In genomic region chr2:75409806-75410205, GRCm38 (mm10) we compare ENCODE assay signal across 22 mouse cellular contexts.
DNase-seq lines count a peak whose midpoint lies in the region; ATAC-seq lines count a peak whose summit lies in the region.
"Had no signal": no experiment of that assay in that cellular context is flagged by ENCODE, and none has a peak within 500 bp of the region (broad histone marks: within the 10 kb centered on the region; RNA-seq: fewer than 3 reads in every experiment).

No protein-coding gene starts in this region.

- 87% methylated on average over 7 of the region's 7 CpGs for WGBS in midbrain, embryonic 11.5 days
- WGBS in midbrain, embryonic 15.5 days, result 80% methylated on average over 7 of the region's 7 CpGs
- WGBS in limb, embryonic 10.5 days, result 94% methylated on average over 7 of the region's 7 CpGs
- WGBS in limb, embryonic 12.5 days, result 86% methylated on average over 7 of the region's 7 CpGs

- no peak overlapping the region for H3K27ac ChIP-seq in midbrain, embryonic 11.5 days (ENCODE audit: low read depth, low read length)
- no peak overlapping the region for H3K27ac ChIP-seq in midbrain, embryonic 15.5 days
- H3K27ac ChIP-seq in limb, embryonic 10.5 days, result peak overlapping the region; percentile 33; the same call in 1 of the 2 replicates
- 0 out of 2 replicates have a peak overlapping the region, but pooled peaks have one; percentile 12 for H3K27ac ChIP-seq in limb, embryonic 12.5 days

- no peaks in the 10 kb centered on the region for H3K9me3 ChIP-seq in midbrain, embryonic 11.5 days (ENCODE audit: control insufficient read depth, low read length)
- no peaks in the 10 kb centered on the region for H3K9me3 ChIP-seq in midbrain, embryonic 15.5 days
- H3K9me3 ChIP-seq in limb, embryonic 10.5 days (replicated peaks), result no peaks in the 10 kb centered on the region
- no peaks in the 10 kb centered on the region for H3K9me3 ChIP-seq in limb, embryonic 12.5 days
- H3K9me3 ChIP-seq: G1E had no signal

- H3K4me1 ChIP-seq in midbrain, embryonic 11.5 days (ENCODE audit: control insufficient read depth, insufficient read depth, low read length), result peaks cover 2% of the 10 kb centered on the region; the same call in 1 of the 2 replicates
- H3K4me1 ChIP-seq in midbrain, embryonic 15.5 days, result peaks cover 10% of the 10 kb centered on the region
- H3K4me1 ChIP-seq in limb, embryonic 10.5 days, result peaks cover 40% of the 10 kb centered on the region
- H3K4me1 ChIP-seq in limb, embryonic 12.5 days (replicated peaks), result peaks cover 14% of the 10 kb centered on the region

- no peak overlapping the region for H3K4me3 ChIP-seq in midbrain, embryonic 11.5 days (ENCODE audit: low read depth, low read length)
- H3K4me3 ChIP-seq in midbrain, embryonic 15.5 days, result no peak overlapping the region
- no peak overlapping the region for H3K4me3 ChIP-seq in limb, embryonic 10.5 days
- no peak overlapping the region for H3K4me3 ChIP-seq in limb, embryonic 12.5 days (replicated peaks)

- DNase-seq in heart, adult 11 months, result peak; percentile 55
- no peak for DNase-seq in heart, adult 8-10 months (ENCODE audit: low spot score)
- peak; percentile 74 for DNase-seq in midbrain, embryonic 11.5 days (ENCODE audit: low spot score, missing footprints)
- DNase-seq in limb, embryonic 10.5 days (ENCODE audit: low spot score), result no peak
- no peak for DNase-seq in ovary, adult 18-20 months (ENCODE audit: low spot score)
- no peak for DNase-seq in urinary bladder, postnatal 25 days (ENCODE audit: low spot score)
- DNase-seq: adrenal gland, adult 2 months; adrenal gland, adult 8-10 months; adrenal gland, postnatal 10 days; adrenal gland, postnatal 14 days; adrenal gland, postnatal 25 days; adrenal gland, postnatal 36 days; B cell, adult 2 months; cerebellum, adult 11 months; cerebellum, adult 11-12 months had no signal

- H3K36me3 ChIP-seq in midbrain, embryonic 11.5 days (ENCODE audit: control insufficient read depth, insufficient read depth, low read length), result no peaks in the 10 kb centered on the region
- no peaks in the 10 kb centered on the region for H3K36me3 ChIP-seq in midbrain, embryonic 15.5 days (replicated peaks)
- no peaks in the 10 kb centered on the region for H3K36me3 ChIP-seq in limb, embryonic 10.5 days
- H3K36me3 ChIP-seq in limb, embryonic 12.5 days, result no peaks in the 10 kb centered on the region
- H3K36me3 ChIP-seq: G1E had no signal

- H3K27me3 ChIP-seq in midbrain, embryonic 11.5 days (ENCODE audit: control insufficient read depth, insufficient read depth, low read length), result no peaks in the 10 kb centered on the region
- H3K27me3 ChIP-seq in midbrain, embryonic 15.5 days (replicated peaks), result no peaks in the 10 kb centered on the region
- no peaks in the 10 kb centered on the region for H3K27me3 ChIP-seq in limb, embryonic 10.5 days (ENCODE audit: low read depth, poor library complexity, severe bottlenecking)
- H3K27me3 ChIP-seq in limb, embryonic 12.5 days, result peaks cover 4% of the 10 kb centered on the region; the same call in 1 of the 2 replicates
- H3K27me3 ChIP-seq: CH12.LX, Patski had no signal

- ATAC-seq in midbrain, embryonic 11.5 days (ENCODE audit: low FRiP score), result no peak
- no peak for ATAC-seq in midbrain, embryonic 15.5 days (replicated peaks)
- no peak for ATAC-seq in limb, embryonic 12.5 days (ENCODE audit: insufficient number of reproducible peaks, insufficient read depth, low FRiP score, low TSS enrichment, low read depth)
- ATAC-seq: activated CD4-positive, CD25-positive, alpha-beta regulatory T cell, adult 4 months; CD4-positive, CD25-positive, alpha-beta regulatory T cell, adult 4 months; Patski had no signal

- H3K9ac ChIP-seq in midbrain, embryonic 11.5 days (ENCODE audit: low read length), result no peak overlapping the region
- no peak overlapping the region for H3K9ac ChIP-seq in midbrain, embryonic 15.5 days
- no peak overlapping the region for H3K9ac ChIP-seq in limb, embryonic 12.5 days (replicated peaks)

- no peak overlapping the region for H3K4me2 ChIP-seq in midbrain, embryonic 11.5 days
- H3K4me2 ChIP-seq in midbrain, embryonic 15.5 days, result no peak overlapping the region
- H3K4me2 ChIP-seq in limb, embryonic 12.5 days, result no peak overlapping the region

Comparison
In these comparisons a context has a peak if more than half of its experiments do, and no peak if none do; other contexts are left out.
1. DNase-seq: peak in heart, adult 11 months (single experiment) and midbrain, embryonic 11.5 days (single experiment); none in heart, adult 8-10 months (single experiment), limb, embryonic 10.5 days (single experiment), ovary, adult 18-20 months (single experiment) and urinary bladder, postnatal 25 days (single experiment).
2. H3K27ac ChIP-seq: peak in limb, embryonic 10.5 days (single experiment) and limb, embryonic 12.5 days (single experiment); none in midbrain, embryonic 11.5 days (single experiment) and midbrain, embryonic 15.5 days (single experiment).